Mouse (Mus musculus): ENCODE measurements at regions not wholly inside any gene's neighbourhood (a gene's known extent, or its start where the extent isn't known, plus 50 kb on each side); places are given as distances from the start of the nearest gene placed in this dataset.

- no peak overlapping the region for H3K27ac ChIP-seq (ENCODE audit: insufficient read depth, low read depth, low read length)
- H3K4me1 ChIP-seq (ENCODE audit: control insufficient read depth, insufficient read depth, low read length): peaks cover 2% of the 10 kb centered on the region; the same call in 1 of the 2 replicates
- WGBS: 45% methylated on average over 4 of the region's 4 CpGs
- DNase-seq: peak; percentile 66
- no peaks in the 10 kb centered on the region for H3K27me3 ChIP-seq (replicated peaks; ENCODE audit: control insufficient read depth, insufficient read depth, low read length)
- H3K4me3 ChIP-seq (ENCODE audit: insufficient read depth, low read depth, low read length): no peak overlapping the region
- H3K36me3 ChIP-seq (ENCODE audit: control insufficient read depth, insufficient read depth, low read length): no peaks in the 10 kb centered on the region
- TF ChIP-seq POLR2A (IDR thresholded peaks at IDR 0.05; ENCODE audit: low read depth, low read length) (no peak), CTCF (conservative IDR thresholded peaks at IDR 0.05; ENCODE audit: insufficient read depth, insufficient read length, low read depth, low read length) (no peak)
These were observed 1250.8 kb upstream of the Jmjd1c start for GRCm38 (mm10) chr10:65845096-65845624.

GRCm38 (mm10) chr10:65846136-65846535 is 1249.8 kb upstream of the Jmjd1c start:
- no peaks in the 10 kb centered on the region for H3K27me3 ChIP-seq (replicated peaks; ENCODE audit: control insufficient read depth, insufficient read depth, low read length)
- peaks cover 2% of the 10 kb centered on the region; the same call in 1 of the 2 replicates for H3K4me1 ChIP-seq (ENCODE audit: control insufficient read depth, insufficient read depth, low read length)
- H3K36me3 ChIP-seq (ENCODE audit: control insufficient read depth, insufficient read depth, low read length): no peaks in the 10 kb centered on the region
- H3K4me3 ChIP-seq (ENCODE audit: insufficient read depth, low read depth, low read length): no peak overlapping the region
- 79% methylated on average over 4 of the region's 4 CpGs for WGBS
- no peak overlapping the region for H3K27ac ChIP-seq (ENCODE audit: insufficient read depth, low read depth, low read length)
- no peak for TF ChIP-seq CTCF (conservative IDR thresholded peaks at IDR 0.05; ENCODE audit: insufficient read depth, insufficient read length, low read depth, low read length)
- no peak for TF ChIP-seq POLR2A (IDR thresholded peaks at IDR 0.05; ENCODE audit: low read depth, low read length)
- DNase-seq: no peak

GRCm38 (mm10) chr10:65847622-65848021 is 1248.3 kb upstream of the Jmjd1c start:
- TF ChIP-seq CTCF (conservative IDR thresholded peaks at IDR 0.05; ENCODE audit: insufficient read depth, insufficient read length, low read depth, low read length): no peak
- no peak for TF ChIP-seq POLR2A (IDR thresholded peaks at IDR 0.05; ENCODE audit: low read depth, low read length)
- peaks cover 2% of the 10 kb centered on the region; the same call in 1 of the 2 replicates for H3K4me1 ChIP-seq (ENCODE audit: control insufficient read depth, insufficient read depth, low read length)
- WGBS: 98% methylated on average over 1 of the region's 1 CpGs
- H3K36me3 ChIP-seq (ENCODE audit: control insufficient read depth, insufficient read depth, low read length): no peaks in the 10 kb centered on the region
- H3K4me3 ChIP-seq (ENCODE audit: insufficient read depth, low read depth, low read length): no peak overlapping the region
- no peak overlapping the region for H3K27ac ChIP-seq (ENCODE audit: insufficient read depth, low read depth, low read length)
- no peak for DNase-seq
- H3K27me3 ChIP-seq (replicated peaks; ENCODE audit: control insufficient read depth, insufficient read depth, low read length): no peaks in the 10 kb centered on the region

- DNase-seq: no peak
- no peaks in the 10 kb centered on the region for H3K27me3 ChIP-seq (replicated peaks; ENCODE audit: control insufficient read depth, insufficient read depth, low read length)
- TF ChIP-seq CTCF (conservative IDR thresholded peaks at IDR 0.05; ENCODE audit: insufficient read depth, insufficient read length, low read depth, low read length) (no peak), POLR2A (IDR thresholded peaks at IDR 0.05; ENCODE audit: low read depth, low read length) (no peak)
- 25% methylated on average over 3 of the region's 3 CpGs for WGBS
- H3K4me1 ChIP-seq (ENCODE audit: control insufficient read depth, insufficient read depth, low read length): no peaks in the 10 kb centered on the region
- no peak overlapping the region for H3K4me3 ChIP-seq (ENCODE audit: insufficient read depth, low read depth, low read length)
- no peak overlapping the region for H3K27ac ChIP-seq (ENCODE audit: insufficient read depth, low read depth, low read length)
- no peaks in the 10 kb centered on the region for H3K36me3 ChIP-seq (ENCODE audit: control insufficient read depth, insufficient read depth, low read length)
These were observed 1206.0 kb upstream of the Jmjd1c start for GRCm38 (mm10) chr10:65889881-65890280.

GRCm38 (mm10) chr10:65907571-65907970 is 1188.4 kb upstream of the Jmjd1c start:
- H3K4me1 ChIP-seq (ENCODE audit: control insufficient read depth, insufficient read depth, low read length): no peaks in the 10 kb centered on the region
- no peaks in the 10 kb centered on the region for H3K27me3 ChIP-seq (replicated peaks; ENCODE audit: control insufficient read depth, insufficient read depth, low read length)
- H3K36me3 ChIP-seq (ENCODE audit: control insufficient read depth, insufficient read depth, low read length): no peaks in the 10 kb centered on the region
- H3K27ac ChIP-seq (ENCODE audit: insufficient read depth, low read depth, low read length): no peak overlapping the region
- DNase-seq: no peak
- TF ChIP-seq CTCF (conservative IDR thresholded peaks at IDR 0.05; ENCODE audit: insufficient read depth, insufficient read length, low read depth, low read length) (no peak), POLR2A (IDR thresholded peaks at IDR 0.05; ENCODE audit: low read depth, low read length) (no peak)
- no peak overlapping the region for H3K4me3 ChIP-seq (ENCODE audit: insufficient read depth, low read depth, low read length)
- WGBS: 72% methylated on average over 1 of the region's 1 CpGs

- Histone ChIP-seq H3K27me3 (replicated peaks; ENCODE audit: control insufficient read depth, insufficient read depth, low read length) (no peaks in the 10 kb centered on the region), H3K27ac (ENCODE audit: insufficient read depth, low read depth, low read length) (no peak overlapping the region), H3K36me3 (ENCODE audit: control insufficient read depth, insufficient read depth, low read length) (no peaks in the 10 kb centered on the region), H3K4me3 (ENCODE audit: insufficient read depth, low read depth, low read length) (no peak overlapping the region), H3K4me1 (ENCODE audit: control insufficient read depth, insufficient read depth, low read length) (no peaks in the 10 kb centered on the region)
- WGBS: 70% methylated on average over 6 of the region's 6 CpGs
- no peak for TF ChIP-seq POLR2A (IDR thresholded peaks at IDR 0.05; ENCODE audit: low read depth, low read length)
- no peak for TF ChIP-seq CTCF (conservative IDR thresholded peaks at IDR 0.05; ENCODE audit: insufficient read depth, insufficient read length, low read depth, low read length)
- no peak for DNase-seq
These were observed 1183.4 kb upstream of the Jmjd1c start for GRCm38 (mm10) chr10:65912518-65912917.

- Histone ChIP-seq H3K36me3 (ENCODE audit: control insufficient read depth, insufficient read depth, low read length) (no peaks in the 10 kb centered on the region), H3K27me3 (replicated peaks; ENCODE audit: control insufficient read depth, insufficient read depth, low read length) (no peaks in the 10 kb centered on the region), H3K4me1 (ENCODE audit: control insufficient read depth, insufficient read depth, low read length) (no peaks in the 10 kb centered on the region), H3K4me3 (ENCODE audit: insufficient read depth, low read depth, low read length) (no peak overlapping the region), H3K27ac (ENCODE audit: insufficient read depth, low read depth, low read length) (no peak overlapping the region)
- no peak for DNase-seq
- TF ChIP-seq POLR2A (IDR thresholded peaks at IDR 0.05; ENCODE audit: low read depth, low read length): no peak
- TF ChIP-seq CTCF (conservative IDR thresholded peaks at IDR 0.05; ENCODE audit: insufficient read depth, insufficient read length, low read depth, low read length): no peak
These were observed 1163.8 kb upstream of the Jmjd1c start for GRCm38 (mm10) chr10:65932077-65932476.

Data from kidney, adult 2 months (tissue).